In genomic region chr7:45312023-45312422, GRCm38 (mm10) we compare ENCODE assay signal across 25 mouse cellular contexts. TPM values are rescaled to one million over a fixed set of nuclear protein-coding genes. Genes with fewer than 3 reads are reported as not detected.
DNase-seq lines count a peak whose midpoint lies in the region; ATAC-seq and TF ChIP-seq lines count a peak whose summit lies in the region.
"Had no signal": no experiment of that assay in that cellular context is flagged by ENCODE, and none has a peak within 500 bp of the region (broad histone marks: within the 10 kb centered on the region; RNA-seq: fewer than 3 reads in every experiment).

No protein-coding gene starts in this region.

- TF ChIP-seq POLR2A in limb, embryonic 14.5 days (IDR thresholded peaks at IDR 0.05; ENCODE audit: borderline replicate concordance, extremely low read depth, insufficient read depth, insufficient read length): no peak

- no peaks in the 10 kb centered on the region for H3K9me3 ChIP-seq in heart, embryonic 14.5 days (ENCODE audit: control insufficient read depth, low read length)
- no peaks in the 10 kb centered on the region for H3K9me3 ChIP-seq in limb, embryonic 14.5 days (ENCODE audit: control insufficient read depth, low read length)
- no peaks in the 10 kb centered on the region for H3K9me3 ChIP-seq in limb, embryonic 10.5 days (replicated peaks)
- H3K9me3 ChIP-seq in intestine, postnatal 0 days (ENCODE audit: control insufficient read depth): no peaks in the 10 kb centered on the region
- H3K9me3 ChIP-seq: embryonic facial prominence, embryonic 10.5 days; midbrain, embryonic 13.5 days; neural tube, embryonic 13.5 days; stomach, embryonic 15.5 days had no signal

- H3K4me3 ChIP-seq in heart, embryonic 14.5 days (ENCODE audit: control insufficient read depth in 1 of 2, insufficient read depth in 1 of 2, low read depth in 1 of 2, low read length in 2 of 2): no peak overlapping the region
- H3K4me3 ChIP-seq in limb, embryonic 14.5 days (replicated peaks; ENCODE audit: low read length): no peak overlapping the region
- no peak overlapping the region for H3K4me3 ChIP-seq in limb, embryonic 10.5 days
- no peak overlapping the region for H3K4me3 ChIP-seq in intestine, postnatal 0 days (ENCODE audit: low read depth, low read length)
- H3K4me3 ChIP-seq: embryonic facial prominence, embryonic 10.5 days; layer of hippocampus, adult 2 months; midbrain, embryonic 13.5 days; neural tube, embryonic 13.5 days; stomach, embryonic 15.5 days had no signal

- no peak for DNase-seq in heart, adult 9 months (ENCODE audit: low spot score in 2 of 2)
- DNase-seq in limb, embryonic 14.5 days (ENCODE audit: low spot score): no peak
- no peak for DNase-seq in limb, embryonic 10.5 days (ENCODE audit: low spot score)
- DNase-seq in yolk sac, embryonic 10.5 days (ENCODE audit: low spot score): peak; percentile 50
- DNase-seq in cerebellum, postnatal 10 days: no peak
- DNase-seq: adrenal gland, postnatal 25 days; cerebellum, adult 18-20 months; heart, adult 11 months; layer of hippocampus, postnatal 36 days; liver; liver, postnatal 0 days; lung, postnatal 10 days; right cerebral cortex, postnatal 25 days; thymus, adult 2 months had no signal

- 36% methylated on average over 8 of the region's 8 CpGs for WGBS in heart, embryonic 14.5 days
- WGBS in limb, embryonic 14.5 days: 53% methylated on average over 8 of the region's 8 CpGs
- WGBS in limb, embryonic 10.5 days: 56% methylated on average over 8 of the region's 8 CpGs
- 24% methylated on average over 8 of the region's 8 CpGs for WGBS in intestine, postnatal 0 days

- TF ChIP-seq CTCF in intestine, postnatal 0 days (IDR thresholded peaks at IDR 0.05; ENCODE audit: low read depth): no peak

- H3K9ac ChIP-seq in heart, embryonic 14.5 days (ENCODE audit: low read length): peak overlapping the region; percentile 21; the same call in 1 of the 2 replicates
- H3K9ac ChIP-seq in limb, embryonic 14.5 days (ENCODE audit: low read depth, low read length, severe bottlenecking): no peak overlapping the region
- H3K9ac ChIP-seq in intestine, postnatal 0 days (ENCODE audit: low read depth, low read length): no peak overlapping the region
- H3K9ac ChIP-seq: hindbrain, embryonic 14.5 days; liver, postnatal 0 days; midbrain, embryonic 13.5 days; neural tube, embryonic 13.5 days; stomach, embryonic 15.5 days had no signal

- H3K4me2 ChIP-seq in heart, embryonic 14.5 days (ENCODE audit: low read length): no peak overlapping the region
- no peak overlapping the region for H3K4me2 ChIP-seq in limb, embryonic 14.5 days (replicated peaks; ENCODE audit: low read depth, low read length, severe bottlenecking)
- no peak overlapping the region for H3K4me2 ChIP-seq in intestine, postnatal 0 days (replicated peaks; ENCODE audit: low read depth)
- H3K4me2 ChIP-seq: midbrain, embryonic 13.5 days; neural tube, embryonic 13.5 days; stomach, embryonic 15.5 days had no signal

- H3K27ac ChIP-seq in heart, embryonic 14.5 days (replicated peaks in 1 of 2; ENCODE audit: control insufficient read depth in 1 of 2, insufficient read depth in 1 of 2, low read depth in 2 of 2, low read length in 2 of 2): no peak overlapping the region
- H3K27ac ChIP-seq in limb, embryonic 14.5 days (replicated peaks; ENCODE audit: low read depth, low read length): 0 out of 2 replicates have a peak overlapping the region, but pooled peaks have one; percentile 19
- no peak overlapping the region for H3K27ac ChIP-seq in limb, embryonic 10.5 days
- H3K27ac ChIP-seq in intestine, postnatal 0 days (ENCODE audit: low read depth, low read length): peak overlapping the region; percentile 54
- H3K27ac ChIP-seq: embryonic facial prominence, embryonic 10.5 days; hindbrain, embryonic 14.5 days; layer of hippocampus, adult 2 months; midbrain, embryonic 13.5 days; neural tube, embryonic 13.5 days; stomach, embryonic 15.5 days had no signal

- no peak for ATAC-seq in heart, embryonic 14.5 days (ENCODE audit: insufficient number of reproducible peaks, insufficient read depth, low FRiP score, low read depth)
- no peak for ATAC-seq in limb, embryonic 14.5 days (ENCODE audit: low FRiP score, low read depth)
- no peak for ATAC-seq in intestine, postnatal 0 days
- ATAC-seq: liver, postnatal 0 days; midbrain, embryonic 13.5 days had no signal

- H3K27me3 ChIP-seq in heart, embryonic 14.5 days (ENCODE audit: control insufficient read depth, insufficient read depth, low read length): no peaks in the 10 kb centered on the region
- H3K27me3 ChIP-seq in limb, embryonic 14.5 days (ENCODE audit: control insufficient read depth, insufficient read depth, low read length): no peaks in the 10 kb centered on the region
- peaks cover 7% of the 10 kb centered on the region for H3K27me3 ChIP-seq in limb, embryonic 10.5 days (ENCODE audit: low read depth, poor library complexity, severe bottlenecking)
- H3K27me3 ChIP-seq in intestine, postnatal 0 days (replicated peaks; ENCODE audit: control insufficient read depth, insufficient read depth, low read length): no peaks in the 10 kb centered on the region
- H3K27me3 ChIP-seq: midbrain, embryonic 13.5 days; stomach, embryonic 15.5 days had no signal

- H3K36me3 ChIP-seq in heart, embryonic 14.5 days (ENCODE audit: control insufficient read depth, insufficient read depth, low read length): peaks cover 61% of the 10 kb centered on the region
- H3K36me3 ChIP-seq in limb, embryonic 14.5 days (ENCODE audit: control insufficient read depth, insufficient read depth, low read length): peaks cover 45% of the 10 kb centered on the region
- 0 out of 2 replicates have a peak, but pooled peaks cover 2% of the 10 kb centered on the region for H3K36me3 ChIP-seq in limb, embryonic 10.5 days
- peaks cover 58% of the 10 kb centered on the region for H3K36me3 ChIP-seq in intestine, postnatal 0 days (ENCODE audit: control insufficient read depth, insufficient read depth)
- H3K36me3 ChIP-seq: midbrain, embryonic 13.5 days had no signal

- H3K4me1 ChIP-seq in heart, embryonic 14.5 days (ENCODE audit: control insufficient read depth in 2 of 2, insufficient read depth in 2 of 2, low read length in 2 of 2): peaks cover 4 to 14% of the 10 kb centered on the region in 2 experiments; a peak in 3 of 4 replicates
- peaks cover 15% of the 10 kb centered on the region for H3K4me1 ChIP-seq in limb, embryonic 14.5 days (ENCODE audit: control insufficient read depth, insufficient read depth, low read length)
- peaks cover 20% of the 10 kb centered on the region for H3K4me1 ChIP-seq in limb, embryonic 10.5 days
- no peaks in the 10 kb centered on the region; the same call in 1 of the 2 replicates for H3K4me1 ChIP-seq in intestine, postnatal 0 days (replicated peaks; ENCODE audit: control insufficient read depth, insufficient read depth, low read length)

RNA-seq across cellular contexts. Expression of gene Trpm4, which starts 21.6 kb away (rescaled TPM):
- 11.1 and 12.4 TPM in 2 replicates for polyA plus RNA-seq in heart, embryonic 14.5 days (2014; fragmentation: Nextera tagmentation; extraction: Ambion mirVana)
- polyA plus RNA-seq in limb, embryonic 14.5 days (2012; rRNA removed): 42.6 and 46.1 TPM in 2 replicates
- polyA plus RNA-seq in limb, embryonic 14.5 days (2014; fragmentation: Nextera tagmentation; extraction: Ambion mirVana): 15.8 TPM in 2 replicates
- 5.2 and 8.4 TPM in 2 replicates for polyA plus RNA-seq in limb, embryonic 10.5 days (2016; fragmentation: Nextera tagmentation; extraction: Ambion mirVana)
- 49.4 and 55.1 TPM in 2 replicates for polyA plus RNA-seq in intestine, postnatal 0 days (2015; fragmentation: Nextera tagmentation; extraction: Ambion mirVana)

RNA-seq across cellular contexts. Expression of gene Hrc, which starts 23.1 kb away (rescaled TPM):
- 24.1 and 28.3 TPM in 2 replicates for polyA plus RNA-seq in heart, embryonic 14.5 days (2014; fragmentation: Nextera tagmentation; extraction: Ambion mirVana)
- 9.5 and 17.9 TPM in 2 replicates for polyA plus RNA-seq in limb, embryonic 14.5 days (2012; rRNA removed)
- 4.1 and 5.9 TPM in 2 replicates for polyA plus RNA-seq in limb, embryonic 14.5 days (2014; fragmentation: Nextera tagmentation; extraction: Ambion mirVana)
- polyA plus RNA-seq in limb, embryonic 10.5 days (2016; fragmentation: Nextera tagmentation; extraction: Ambion mirVana): 0.24 and 0.39 TPM in 2 replicates
- 0.76 and 0.88 TPM in 2 replicates for polyA plus RNA-seq in intestine, postnatal 0 days (2015; fragmentation: Nextera tagmentation; extraction: Ambion mirVana)
- polyA plus RNA-seq: forebrain, embryonic 11.5 days had no signal

RNA-seq across cellular contexts. Expression of gene Slc6a21, which starts 34.7 kb away (rescaled TPM):
- not detected in 2 replicates for polyA plus RNA-seq in heart, embryonic 14.5 days (2014; fragmentation: Nextera tagmentation; extraction: Ambion mirVana)
- not detected in 2 replicates for polyA plus RNA-seq in limb, embryonic 14.5 days (2012; rRNA removed)
- polyA plus RNA-seq in limb, embryonic 14.5 days (2014; fragmentation: Nextera tagmentation; extraction: Ambion mirVana): not detected in 2 replicates
- not detected in 2 replicates for polyA plus RNA-seq in limb, embryonic 10.5 days (2016; fragmentation: Nextera tagmentation; extraction: Ambion mirVana)
- polyA plus RNA-seq in intestine, postnatal 0 days (2015; fragmentation: Nextera tagmentation; extraction: Ambion mirVana): not detected in 2 replicates
- polyA plus RNA-seq: embryonic facial prominence, embryonic 10.5 days; forebrain, embryonic 11.5 days; heart, embryonic 16.5 days; hindbrain, embryonic 14.5 days; intestine, embryonic 14.5 days; midbrain, embryonic 13.5 days; neural tube, embryonic 13.5 days; stomach, embryonic 15.5 days had no signal

RNA-seq across cellular contexts. Expression of gene Ppfia3, which starts 54.8 kb away (rescaled TPM):
- polyA plus RNA-seq in heart, embryonic 14.5 days (2014; fragmentation: Nextera tagmentation; extraction: Ambion mirVana): 2.7 and 2.8 TPM in 2 replicates
- polyA plus RNA-seq in limb, embryonic 14.5 days (2012; rRNA removed): 12.3 and 13.8 TPM in 2 replicates
- polyA plus RNA-seq in limb, embryonic 14.5 days (2014; fragmentation: Nextera tagmentation; extraction: Ambion mirVana): 8.4 and 9.0 TPM in 2 replicates
- 2.4 and 5.3 TPM in 2 replicates for polyA plus RNA-seq in limb, embryonic 10.5 days (2016; fragmentation: Nextera tagmentation; extraction: Ambion mirVana)
- 24.5 and 24.8 TPM in 2 replicates for polyA plus RNA-seq in intestine, postnatal 0 days (2015; fragmentation: Nextera tagmentation; extraction: Ambion mirVana)
- polyA plus RNA-seq: liver, postnatal 0 days had no signal

RNA-seq across cellular contexts. Expression of gene Lin7b, which starts 58.4 kb away (rescaled TPM):
- polyA plus RNA-seq in heart, embryonic 14.5 days (2014; fragmentation: Nextera tagmentation; extraction: Ambion mirVana): 1.0 and 1.1 TPM in 2 replicates
- 4.1 and 4.7 TPM in 2 replicates for polyA plus RNA-seq in limb, embryonic 14.5 days (2012; rRNA removed)
- polyA plus RNA-seq in limb, embryonic 14.5 days (2014; fragmentation: Nextera tagmentation; extraction: Ambion mirVana): 1.7 and 2.2 TPM in 2 replicates
- polyA plus RNA-seq in limb, embryonic 10.5 days (2016; fragmentation: Nextera tagmentation; extraction: Ambion mirVana): 0.40 and 0.64 TPM in 2 replicates
- 3.4 TPM in 2 replicates for polyA plus RNA-seq in intestine, postnatal 0 days (2015; fragmentation: Nextera tagmentation; extraction: Ambion mirVana)
- polyA plus RNA-seq: liver, postnatal 0 days had no signal

Comparison
In these comparisons a context has a peak if more than half of its experiments do, and no peak if none do; other contexts are left out.
1. H3K27ac ChIP-seq: peak in limb, embryonic 14.5 days (single experiment) and intestine, postnatal 0 days (single experiment); none in heart, embryonic 14.5 days (0 of 2) and limb, embryonic 10.5 days (single experiment).